Mouse (Mus musculus): ENCODE data around the gene Casq2. TPM values are rescaled to one million over a fixed set of nuclear protein-coding genes. Genes with fewer than 3 reads are reported as not detected.
"Not testable (repeated sequence)": the region's sequence is repeated elsewhere in the genome, so short reads cannot be mapped to it uniquely, and the experiment has no call there.

The Casq2 gene
- polyA plus RNA-seq, 1 experiment from 2014 or later, result 5.2 TPM

GRCm38 (mm10) chr3:102152471-102152870 is 66.3 kb downstream of the Casq2 start:
- no peak overlapping the region for H3K4me3 ChIP-seq
- WGBS, result 28% methylated on average over 4 of the region's 4 CpGs
- peak overlapping the region; percentile 66 for H3K27ac ChIP-seq
- no peaks in the 10 kb centered on the region for H3K9me3 ChIP-seq
- H3K4me1 ChIP-seq, result peaks cover 45% of the 10 kb centered on the region
- no peaks in the 10 kb centered on the region for H3K27me3 ChIP-seq
- H3K9ac ChIP-seq, result no peak overlapping the region
- H3K36me3 ChIP-seq, result peaks cover 12% of the 10 kb centered on the region; the same call in 1 of the 2 replicates
- no peak for ATAC-seq (ENCODE audit: insufficient number of reproducible peaks, insufficient read depth, low FRiP score, low TSS enrichment, low read depth)
- peak overlapping the region; percentile 22 for H3K4me2 ChIP-seq

GRCm38 (mm10) chr3:102152872-102153271 is 66.7 kb downstream of the Casq2 start:
- no peaks in the 10 kb centered on the region for H3K9me3 ChIP-seq
- H3K27me3 ChIP-seq, result no peaks in the 10 kb centered on the region
- 11% methylated on average over 4 of the region's 4 CpGs for WGBS
- H3K4me3 ChIP-seq, result no peak overlapping the region
- no peak overlapping the region for H3K9ac ChIP-seq
- H3K27ac ChIP-seq, result peak overlapping the region; percentile 66
- H3K4me2 ChIP-seq, result peak overlapping the region; percentile 22
- peaks cover 16% of the 10 kb centered on the region for H3K36me3 ChIP-seq
- peak; percentile 75 for ATAC-seq (ENCODE audit: insufficient number of reproducible peaks, insufficient read depth, low FRiP score, low TSS enrichment, low read depth)
- H3K4me1 ChIP-seq, result peaks cover 45% of the 10 kb centered on the region

GRCm38 (mm10) chr3:102154107-102154506 is 67.9 kb downstream of the Casq2 start:
- peaks cover 17% of the 10 kb centered on the region for H3K36me3 ChIP-seq

GRCm38 (mm10) chr3:102156737-102157136 is 70.5 kb downstream of the Casq2 start:
- Histone ChIP-seq H3K4me2 (no peak overlapping the region), H3K9me3 (no peaks in the 10 kb centered on the region), H3K27me3 (no peaks in the 10 kb centered on the region), H3K27ac (no peak overlapping the region), H3K36me3 (peaks cover 28% of the 10 kb centered on the region), H3K4me1 (peaks cover 40% of the 10 kb centered on the region), H3K4me3 (no peak overlapping the region), H3K9ac (no peak overlapping the region)
- 85% methylated on average over 7 of the region's 7 CpGs for WGBS
- ATAC-seq (ENCODE audit: insufficient number of reproducible peaks, insufficient read depth, low FRiP score, low TSS enrichment, low read depth), result no peak

More at GRCm38 (mm10) chr3:102154107-102154506, 67.9 kb downstream of the Casq2 start:
- Histone ChIP-seq H3K27me3 (no peaks in the 10 kb centered on the region), H3K9me3 (no peaks in the 10 kb centered on the region), H3K27ac (no peak overlapping the region), H3K4me3 (no peak overlapping the region), H3K4me2 (no peak overlapping the region), H3K4me1 (peaks cover 47% of the 10 kb centered on the region), H3K9ac (no peak overlapping the region)
- no peak for ATAC-seq (ENCODE audit: insufficient number of reproducible peaks, insufficient read depth, low FRiP score, low TSS enrichment, low read depth)
- WGBS, result 88% methylated on average over 7 of the region's 7 CpGs

GRCm38 (mm10) chr3:102157652-102158051 is 71.4 kb downstream of the Casq2 start:
- Histone ChIP-seq H3K4me1 (peaks cover 32% of the 10 kb centered on the region), H3K27me3 (no peaks in the 10 kb centered on the region), H3K9ac (no peak overlapping the region), H3K4me2 (no peak overlapping the region), H3K36me3 (peaks cover 34% of the 10 kb centered on the region), H3K4me3 (no peak overlapping the region), H3K9me3 (no peaks in the 10 kb centered on the region), H3K27ac (no peak overlapping the region)
- no peak for ATAC-seq (ENCODE audit: insufficient number of reproducible peaks, insufficient read depth, low FRiP score, low TSS enrichment, low read depth)
- WGBS, result 89% methylated on average over 6 of the region's 6 CpGs

GRCm38 (mm10) chr3:102158759-102159422 is 72.7 kb downstream of the Casq2 start:
- Histone ChIP-seq H3K4me1 (peaks cover 24% of the 10 kb centered on the region), H3K9me3 (no peaks in the 10 kb centered on the region), H3K27ac (no peak overlapping the region), H3K27me3 (no peaks in the 10 kb centered on the region), H3K4me3 (no peak overlapping the region), H3K9ac (no peak overlapping the region), H3K4me2 (no peak overlapping the region), H3K36me3 (peaks cover 44% of the 10 kb centered on the region)
- 76% methylated on average over 14 of the region's 14 CpGs for WGBS
- ATAC-seq (ENCODE audit: insufficient number of reproducible peaks, insufficient read depth, low FRiP score, low TSS enrichment, low read depth), result no peak

- whole genome bisulfite sequencing, result 58% methylated on average over 14 of the region's 14 CpGs
- no peaks in the 10 kb centered on the region for H3K27me3 ChIP-seq
- H3K4me3 ChIP-seq, result no peak overlapping the region
- 0 out of 2 replicates have a peak overlapping the region, but pooled peaks have one; percentile 2 for H3K27ac ChIP-seq
- peak; percentile 20; the same call in 1 of the 2 replicates for ATAC-seq (ENCODE audit: insufficient number of reproducible peaks, insufficient read depth, low FRiP score, low TSS enrichment, low read depth)
- H3K9me3 ChIP-seq, result no peaks in the 10 kb centered on the region
- peaks cover 50% of the 10 kb centered on the region for H3K36me3 ChIP-seq
- H3K4me2 ChIP-seq, result no peak overlapping the region
- H3K9ac ChIP-seq, result no peak overlapping the region
- peaks cover 23% of the 10 kb centered on the region for H3K4me1 ChIP-seq
Measured at GRCm38 (mm10) chr3:102159423-102160325, 73.5 kb downstream of the Casq2 start.

- not testable (repeated sequence) for H3K27me3 ChIP-seq; H3K4me3 ChIP-seq; ATAC-seq (ENCODE audit: insufficient number of reproducible peaks, insufficient read depth, low FRiP score, low TSS enrichment, low read depth); H3K9ac ChIP-seq; H3K4me2 ChIP-seq; H3K27ac ChIP-seq; H3K9me3 ChIP-seq
- 72% methylated on average over 1 of the region's 1 CpGs for WGBS
- H3K4me1 ChIP-seq, result peaks cover 37% of the 10 kb centered on the region
- H3K36me3 ChIP-seq, result peaks cover 37% of the 10 kb centered on the region
Measured at GRCm38 (mm10) chr3:102163861-102164260, 77.6 kb downstream of the Casq2 start.

- H3K9me3 ChIP-seq, result no peaks in the 10 kb centered on the region
- H3K9ac ChIP-seq, result no peak overlapping the region
- no peak for ATAC-seq (ENCODE audit: insufficient number of reproducible peaks, insufficient read depth, low FRiP score, low TSS enrichment, low read depth)
- no peak overlapping the region for H3K4me2 ChIP-seq
- H3K4me1 ChIP-seq, result peaks cover 37% of the 10 kb centered on the region
- H3K27ac ChIP-seq, result no peak overlapping the region
- peaks cover 37% of the 10 kb centered on the region for H3K36me3 ChIP-seq
- no peak overlapping the region for H3K4me3 ChIP-seq
- no peaks in the 10 kb centered on the region; the same call in 1 of the 2 replicates for H3K27me3 ChIP-seq
- 45% methylated on average over 4 of the region's 4 CpGs for WGBS
Measured at GRCm38 (mm10) chr3:102164911-102165310, 78.7 kb downstream of the Casq2 start.

GRCm38 (mm10) chr3:102165536-102166286 is 79.5 kb downstream of the Casq2 start:
- Histone ChIP-seq H3K27ac (no peak overlapping the region), H3K9me3 (no peaks in the 10 kb centered on the region), H3K36me3 (peaks cover 36% of the 10 kb centered on the region), H3K27me3 (no peaks in the 10 kb centered on the region; the same call in 1 of the 2 replicates), H3K4me1 (peaks cover 42% of the 10 kb centered on the region), H3K9ac (no peak overlapping the region), H3K4me2 (no peak overlapping the region), H3K4me3 (no peak overlapping the region)
- 85% methylated on average over 21 of the region's 21 CpGs for WGBS
- no peak for ATAC-seq (ENCODE audit: insufficient number of reproducible peaks, insufficient read depth, low FRiP score, low TSS enrichment, low read depth)

- H3K9me3 ChIP-seq, result no peaks in the 10 kb centered on the region
- H3K27me3 ChIP-seq, result no peaks in the 10 kb centered on the region; the same call in 1 of the 2 replicates
- H3K9ac ChIP-seq, result no peak overlapping the region
Measured at GRCm38 (mm10) chr3:102166287-102166620, 80.0 kb downstream of the Casq2 start.

More at GRCm38 (mm10) chr3:102166287-102166620, 80.0 kb downstream of the Casq2 start:
- Histone ChIP-seq H3K4me2 (no peak overlapping the region), H3K4me3 (no peak overlapping the region), H3K4me1 (peaks cover 42% of the 10 kb centered on the region), H3K36me3 (peaks cover 31% of the 10 kb centered on the region), H3K27ac (no peak overlapping the region)
- 76% methylated on average over 4 of the region's 4 CpGs for WGBS
- ATAC-seq (ENCODE audit: insufficient number of reproducible peaks, insufficient read depth, low FRiP score, low TSS enrichment, low read depth), result no peak

Measured in embryonic facial prominence, embryonic 13.5 days (tissue).